Mouse (Mus musculus) monocyte, adult 2 months (primary cell): ENCODE results near the gene Zfand2b.

Experiments
- DNase-seq, 2 experiments: peaks; one replicate each; pipeline ENCODE4 v3.0.0; 2022; ENCODE audit warnings: low spot score in 2 of 2, low read depth in 1 of 2

The Zfand2b gene

DNA sequence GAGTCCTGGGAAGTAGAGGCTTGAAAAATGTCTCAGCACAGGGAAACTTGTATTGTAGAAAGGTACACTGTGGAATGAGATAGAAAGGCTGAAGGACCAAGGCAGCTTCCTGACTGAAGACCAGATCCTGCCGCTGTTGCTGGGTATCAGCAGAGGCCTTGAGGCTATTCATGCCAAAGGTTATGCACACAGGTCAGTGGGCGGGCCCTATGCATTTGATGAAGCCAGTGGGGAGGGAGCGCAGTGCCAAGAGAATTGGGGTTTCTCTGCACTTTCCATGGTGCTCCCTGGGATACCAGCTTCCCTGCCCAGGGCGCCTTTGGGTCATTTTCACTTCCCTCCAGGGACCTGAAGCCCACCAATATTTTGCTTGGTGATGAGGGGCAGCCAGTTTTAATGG, 44.1 kb downstream of the Zfand2b start:
- no peak for DNase-seq

DNA sequence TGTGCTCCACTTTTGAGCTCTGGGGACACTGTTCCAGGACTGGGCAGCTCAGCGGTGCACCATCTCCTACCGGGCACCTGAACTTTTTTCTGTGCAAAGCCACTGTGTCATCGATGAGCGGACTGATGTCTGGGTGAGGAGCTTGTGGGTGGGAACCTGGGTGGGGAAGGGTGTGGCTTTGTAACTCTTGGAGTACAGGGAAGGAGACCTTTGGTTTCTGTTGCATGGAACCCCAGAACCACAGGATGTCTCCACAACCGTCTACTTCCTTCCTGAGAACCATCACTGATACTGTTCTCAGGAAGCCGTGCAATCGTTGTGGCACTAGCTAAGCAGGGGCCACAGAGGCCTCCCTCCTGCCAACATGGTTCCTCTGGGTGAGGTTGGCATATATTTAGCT, 44.6 kb downstream of the Zfand2b start:
- no peak for DNase-seq

DNA sequence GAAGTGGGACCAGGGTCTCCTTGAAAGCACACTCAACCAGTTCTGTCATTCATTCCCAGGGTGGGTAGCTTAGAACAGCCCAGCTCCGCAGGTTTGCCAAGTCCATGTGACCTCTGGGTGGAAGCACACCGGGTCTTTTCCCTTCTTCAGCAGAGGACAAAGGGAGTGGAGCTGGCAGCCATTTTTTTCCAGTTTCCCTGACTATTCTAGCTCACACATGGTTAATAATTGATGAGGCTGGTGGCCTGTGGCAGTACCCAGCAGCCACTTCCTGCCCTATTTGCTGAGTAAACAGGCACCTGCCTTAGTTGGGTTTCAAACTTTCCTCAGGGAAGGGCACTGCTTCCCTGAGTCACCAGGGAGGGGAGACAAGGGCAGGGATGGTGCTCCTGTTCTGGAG, 46.0 kb downstream of the Zfand2b start:
- no peak for DNase-seq

GRCm38 (mm10) chr1:75214886-75215285, 46.4 kb downstream of the Zfand2b start:
- DNase-seq, result no peak

DNA sequence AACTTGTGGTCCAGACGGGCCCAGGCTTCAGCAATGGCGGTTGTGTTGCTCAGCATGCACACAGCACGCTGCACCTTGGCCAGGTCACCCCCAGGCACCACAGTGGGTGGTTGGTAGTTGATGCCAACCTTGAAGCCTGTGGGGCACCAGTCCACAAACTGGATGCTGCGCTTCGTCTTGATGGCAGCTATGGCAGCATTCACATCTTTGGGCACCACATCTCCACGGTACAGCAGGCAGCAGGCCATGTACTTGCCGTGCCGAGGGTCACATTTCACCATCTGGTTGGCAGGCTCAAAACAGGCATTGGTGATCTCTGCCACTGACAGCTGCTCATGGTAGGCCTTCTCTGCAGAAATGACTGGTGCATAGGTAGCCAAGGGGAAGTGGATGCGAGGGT, 47.3 kb downstream of the Zfand2b start:
- no peak for DNase-seq

DNA sequence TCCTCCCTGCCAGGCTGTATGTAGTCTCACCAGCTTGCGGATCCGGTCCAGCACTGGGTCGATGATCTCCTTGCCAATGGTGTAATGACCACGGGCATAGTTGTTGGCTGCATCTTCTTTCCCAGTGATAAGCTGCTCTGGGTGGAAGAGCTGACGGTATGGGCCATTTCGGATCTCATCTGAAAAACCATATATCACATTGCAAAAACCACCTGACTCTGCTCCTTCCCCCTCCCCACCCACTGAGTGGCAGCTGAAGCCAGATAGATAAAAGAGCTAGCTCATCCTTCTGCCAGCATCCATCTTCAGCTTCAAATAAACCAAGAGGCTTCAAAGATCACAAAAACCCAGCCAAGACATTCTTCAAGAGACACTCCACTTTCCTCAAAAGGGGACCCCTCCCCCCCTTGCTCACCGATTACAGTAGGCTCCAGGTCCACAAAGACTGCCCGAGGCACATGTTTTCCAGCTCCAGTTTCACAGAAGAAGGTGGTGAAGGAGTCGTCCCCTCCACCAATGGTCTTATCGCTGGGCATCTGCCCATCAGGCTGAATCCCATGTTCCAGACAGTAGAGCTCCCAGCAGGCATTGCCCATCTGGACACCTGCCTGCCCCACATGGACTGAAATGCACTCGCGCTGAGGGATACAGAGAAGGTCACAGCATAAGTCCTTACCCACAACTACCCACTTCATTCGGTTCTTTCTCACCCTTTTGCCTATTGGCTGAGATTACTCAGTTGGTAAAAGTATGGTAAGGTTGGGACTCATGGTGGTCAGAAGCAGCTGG, 48.5 kb downstream of the Zfand2b start:
- no peak for DNase-seq

GRCm38 (mm10) chr1:75217893-75218226, 49.4 kb downstream of the Zfand2b start:
- no peak for DNase-seq

DNA sequence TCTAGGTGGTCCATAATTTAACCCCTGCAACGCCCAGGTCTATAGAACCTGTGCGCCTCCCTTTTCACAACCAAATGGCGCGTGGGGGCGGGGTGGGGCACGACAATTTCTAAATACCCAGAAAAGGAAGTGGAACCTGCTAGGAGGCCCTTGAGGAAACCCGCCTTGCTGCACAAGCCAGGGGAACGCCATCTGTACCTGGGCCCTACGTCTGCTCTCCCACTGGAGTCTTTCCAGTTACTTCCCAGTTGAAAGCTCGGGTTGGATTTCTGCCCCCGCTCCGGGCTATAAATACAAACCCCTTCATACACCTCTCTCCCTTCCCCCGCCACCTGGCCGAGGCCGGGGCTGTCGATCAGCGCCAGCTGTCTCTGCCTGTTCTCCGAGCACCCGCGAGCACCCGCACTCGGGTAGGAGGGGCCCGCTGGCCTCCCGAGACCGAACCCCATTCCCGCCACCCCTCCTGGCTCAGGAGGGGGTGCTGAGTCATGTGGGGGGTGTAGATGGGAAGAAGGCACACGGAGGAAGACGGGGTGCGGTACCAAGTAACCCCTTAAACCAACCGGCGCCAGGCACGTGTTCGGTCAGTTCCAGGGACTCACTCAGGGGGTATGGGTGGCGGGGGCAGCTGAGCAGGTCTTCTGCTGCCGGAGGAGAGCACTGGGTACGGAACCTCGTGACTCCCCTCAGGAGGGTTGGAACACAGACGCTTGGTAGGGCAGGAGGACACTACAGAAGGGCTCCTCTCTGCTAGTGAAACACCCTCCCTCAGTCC, 50.0 kb downstream of the Zfand2b start:
- peak in 1 of 2 experiments; percentile 37 for DNase-seq

GRCm38 (mm10) chr1:75219078-75219477, 50.6 kb downstream of the Zfand2b start:
- peak; percentile 79 to 86 for DNase-seq

GRCm38 (mm10) chr1:75219531-75219930, 51.1 kb downstream of the Zfand2b start, which contains the start of gene Tuba4a:
Gene Tuba4a, minus strand, starts transcription at chr1:75219865.
- no peak for DNase-seq
